Mouse (Mus musculus): ENCODE data around the gene Scaper. TPM values are rescaled to one million over a fixed set of nuclear protein-coding genes. Genes with fewer than 3 reads are reported as not detected.

Scaper gene
- polyA plus RNA-seq, 1 experiment from 2014 or later, result 13.2 TPM

GRCm38 (mm10) chr9:55549302-55549890, 388.5 kb downstream of the Scaper start:
- 4% methylated on average over 16 of the region's 16 CpGs for WGBS
- no peak overlapping the region; the same call in 1 of the 2 replicates for H3K9ac ChIP-seq (replicated peaks; ENCODE audit: low read length)
- peaks cover 4% of the 10 kb centered on the region; the same call in 1 of the 2 replicates for H3K4me1 ChIP-seq (ENCODE audit: control insufficient read depth, insufficient read depth, low read length)
- peak; percentile 57 for DNase-seq (ENCODE audit: low spot score)
- no peak overlapping the region; the same call in 1 of the 2 replicates for H3K4me2 ChIP-seq (ENCODE audit: low read depth, low read length)
- H3K4me3 ChIP-seq (ENCODE audit: low read depth, low read length), result no peak overlapping the region
- no peak for ATAC-seq (replicated peaks; ENCODE audit: insufficient number of reproducible peaks, low FRiP score, low TSS enrichment, low read depth)
- H3K9me3 ChIP-seq (replicated peaks; ENCODE audit: control insufficient read depth, low read length), result no peaks in the 10 kb centered on the region
- no peaks in the 10 kb centered on the region for H3K36me3 ChIP-seq (replicated peaks; ENCODE audit: control insufficient read depth, insufficient read depth, low read depth, low read length)
- H3K27ac ChIP-seq (replicated peaks; ENCODE audit: low read depth, low read length), result no peak overlapping the region
- peaks cover 38% of the 10 kb centered on the region for H3K27me3 ChIP-seq (ENCODE audit: control insufficient read depth, insufficient read depth, low read length)

- WGBS, result 16% methylated on average over 3 of the region's 3 CpGs
- H3K27ac ChIP-seq (replicated peaks; ENCODE audit: low read depth, low read length), result no peak overlapping the region
- H3K27me3 ChIP-seq (ENCODE audit: control insufficient read depth, insufficient read depth, low read length), result peaks cover 42% of the 10 kb centered on the region
- no peak for DNase-seq (ENCODE audit: low spot score)
- no peak for ATAC-seq (replicated peaks; ENCODE audit: insufficient number of reproducible peaks, low FRiP score, low TSS enrichment, low read depth)
- no peaks in the 10 kb centered on the region for H3K9me3 ChIP-seq (replicated peaks; ENCODE audit: control insufficient read depth, low read length)
- no peak overlapping the region; the same call in 1 of the 2 replicates for H3K9ac ChIP-seq (replicated peaks; ENCODE audit: low read length)
- peaks cover 4% of the 10 kb centered on the region; the same call in 1 of the 2 replicates for H3K4me1 ChIP-seq (ENCODE audit: control insufficient read depth, insufficient read depth, low read length)
- no peak overlapping the region for H3K4me2 ChIP-seq (ENCODE audit: low read depth, low read length)
- no peak overlapping the region for H3K4me3 ChIP-seq (ENCODE audit: low read depth, low read length)
- H3K36me3 ChIP-seq (replicated peaks; ENCODE audit: control insufficient read depth, insufficient read depth, low read depth, low read length), result no peaks in the 10 kb centered on the region
These were observed 389.0 kb downstream of the Scaper start for GRCm38 (mm10) chr9:55548871-55549270.

DNA sequence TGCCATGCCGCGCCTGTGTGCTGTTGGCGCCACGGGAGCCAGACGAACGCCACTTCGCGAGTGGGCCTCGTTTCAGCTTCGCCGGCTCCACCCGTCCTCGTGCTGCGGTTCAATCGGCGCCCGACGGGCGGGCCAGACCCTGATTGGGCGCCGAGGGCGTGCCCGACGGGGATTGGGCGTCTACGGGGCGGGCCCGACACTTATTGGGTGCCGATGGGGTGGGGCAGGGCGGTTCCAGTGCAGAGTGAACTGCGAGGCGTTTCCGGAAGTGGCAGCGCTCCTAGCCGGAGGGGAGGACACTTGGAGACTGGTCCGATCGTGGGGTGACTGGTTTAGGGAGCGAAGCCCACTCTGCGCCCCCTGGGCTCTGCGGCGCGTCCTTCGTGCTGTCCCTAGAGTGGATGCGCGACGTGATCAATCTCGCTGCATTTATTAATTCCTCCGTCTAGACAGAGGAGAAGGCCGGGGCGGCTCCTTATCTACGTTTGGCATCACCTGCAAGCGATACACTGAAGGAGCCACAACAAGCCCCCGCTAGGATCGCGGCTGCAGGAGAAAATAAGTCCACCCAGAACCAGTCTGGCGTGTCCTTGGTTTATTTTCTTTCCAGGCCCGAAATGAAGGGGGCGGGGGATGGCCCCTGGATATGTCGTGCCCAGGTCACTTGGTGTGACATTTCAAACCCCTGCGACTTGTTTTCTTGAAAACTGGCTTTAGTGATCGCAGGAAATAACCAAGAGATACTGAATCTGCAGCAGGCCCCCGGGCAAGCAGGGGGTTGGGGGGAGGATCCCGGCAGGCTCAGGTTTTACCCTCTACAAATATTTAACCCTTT, 391.5 kb downstream of the Scaper start:
- Histone ChIP-seq H3K9me3 (replicated peaks; ENCODE audit: control insufficient read depth, low read length) (no peaks in the 10 kb centered on the region), H3K27ac (replicated peaks; ENCODE audit: low read depth, low read length) (peak overlapping the region; percentile 13; the same call in 1 of the 2 replicates), H3K36me3 (replicated peaks; ENCODE audit: control insufficient read depth, insufficient read depth, low read depth, low read length) (no peaks in the 10 kb centered on the region), H3K4me1 (ENCODE audit: control insufficient read depth, insufficient read depth, low read length) (peaks cover 10% of the 10 kb centered on the region), H3K27me3 (ENCODE audit: control insufficient read depth, insufficient read depth, low read length) (peaks cover 59% of the 10 kb centered on the region), H3K4me3 (ENCODE audit: low read depth, low read length) (peak overlapping the region; percentile 26), H3K4me2 (ENCODE audit: low read depth, low read length) (peak overlapping the region; percentile 54), H3K9ac (replicated peaks; ENCODE audit: low read length) (no peak overlapping the region)
- DNase-seq (ENCODE audit: low spot score), result peak; percentile 72
- ATAC-seq (replicated peaks; ENCODE audit: insufficient number of reproducible peaks, low FRiP score, low TSS enrichment, low read depth), result peak; percentile 31; the same call in 1 of the 2 replicates
- WGBS, result 2% methylated on average over 63 of the region's 63 CpGs

DNA sequence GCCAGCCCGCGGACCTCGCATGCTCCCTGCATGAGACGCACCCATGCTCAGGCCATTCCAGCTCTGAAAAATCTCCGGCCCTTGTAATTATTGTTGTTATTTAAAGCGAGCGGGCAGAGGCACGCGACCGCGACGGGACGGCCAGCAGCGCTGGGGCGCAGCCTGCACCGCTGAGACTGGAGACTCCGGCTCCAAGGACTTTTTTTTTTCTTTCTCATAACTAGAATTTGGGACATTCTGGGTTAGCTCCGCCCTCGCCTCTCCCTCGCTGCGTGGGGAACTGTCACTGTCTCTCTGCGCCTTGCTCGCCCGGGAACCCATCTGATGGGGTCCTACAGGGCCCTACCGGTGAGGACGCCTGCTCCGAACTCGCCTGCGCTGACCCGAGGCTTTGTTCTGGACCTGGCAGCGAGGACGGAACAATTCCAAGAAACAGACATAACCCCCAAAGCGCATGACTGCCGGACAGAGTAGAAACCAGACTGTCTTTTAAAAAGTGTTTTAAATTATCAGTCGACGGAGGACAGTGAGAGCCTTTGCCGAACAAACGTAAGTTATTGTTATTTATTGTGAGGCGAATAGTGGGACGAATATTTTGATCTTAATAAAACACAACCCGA, 392.3 kb downstream of the Scaper start:
- Histone ChIP-seq H3K36me3 (replicated peaks; ENCODE audit: control insufficient read depth, insufficient read depth, low read depth, low read length) (no peaks in the 10 kb centered on the region), H3K4me2 (ENCODE audit: low read depth, low read length) (peak overlapping the region; percentile 54), H3K4me3 (ENCODE audit: low read depth, low read length) (peak overlapping the region; percentile 26), H3K9ac (replicated peaks; ENCODE audit: low read length) (no peak overlapping the region; the same call in 1 of the 2 replicates), H3K27me3 (ENCODE audit: control insufficient read depth, insufficient read depth, low read length) (peaks cover 59% of the 10 kb centered on the region), H3K9me3 (replicated peaks; ENCODE audit: control insufficient read depth, low read length) (no peaks in the 10 kb centered on the region), H3K27ac (replicated peaks; ENCODE audit: low read depth, low read length) (0 out of 2 replicates have a peak overlapping the region, but pooled peaks have one; percentile 28), H3K4me1 (ENCODE audit: control insufficient read depth, insufficient read depth, low read length) (peaks cover 10% of the 10 kb centered on the region)
- no peak for ATAC-seq (replicated peaks; ENCODE audit: insufficient number of reproducible peaks, low FRiP score, low TSS enrichment, low read depth)
- 4% methylated on average over 41 of the region's 41 CpGs for WGBS
- DNase-seq (ENCODE audit: low spot score), result peak; percentile 26

GRCm38 (mm10) chr9:55544861-55545555, 392.9 kb downstream of the Scaper start:
- 0 out of 2 replicates have a peak overlapping the region, but pooled peaks have one; percentile 28 for H3K27ac ChIP-seq (replicated peaks; ENCODE audit: low read depth, low read length)
- no peak for ATAC-seq (replicated peaks; ENCODE audit: insufficient number of reproducible peaks, low FRiP score, low TSS enrichment, low read depth)
- H3K4me1 ChIP-seq (ENCODE audit: control insufficient read depth, insufficient read depth, low read length), result peaks cover 10% of the 10 kb centered on the region
- H3K4me2 ChIP-seq (ENCODE audit: low read depth, low read length), result peak overlapping the region; percentile 49
- H3K36me3 ChIP-seq (replicated peaks; ENCODE audit: control insufficient read depth, insufficient read depth, low read depth, low read length), result no peaks in the 10 kb centered on the region
- H3K4me3 ChIP-seq (ENCODE audit: low read depth, low read length), result peak overlapping the region; percentile 24
- peaks cover 59% of the 10 kb centered on the region for H3K27me3 ChIP-seq (ENCODE audit: control insufficient read depth, insufficient read depth, low read length)
- peak overlapping the region; percentile 18 for H3K9ac ChIP-seq (replicated peaks; ENCODE audit: low read length)
- H3K9me3 ChIP-seq (replicated peaks; ENCODE audit: control insufficient read depth, low read length), result no peaks in the 10 kb centered on the region
- WGBS, result 1% methylated on average over 30 of the region's 30 CpGs
- DNase-seq (ENCODE audit: low spot score), result peak; percentile 38

DNA sequence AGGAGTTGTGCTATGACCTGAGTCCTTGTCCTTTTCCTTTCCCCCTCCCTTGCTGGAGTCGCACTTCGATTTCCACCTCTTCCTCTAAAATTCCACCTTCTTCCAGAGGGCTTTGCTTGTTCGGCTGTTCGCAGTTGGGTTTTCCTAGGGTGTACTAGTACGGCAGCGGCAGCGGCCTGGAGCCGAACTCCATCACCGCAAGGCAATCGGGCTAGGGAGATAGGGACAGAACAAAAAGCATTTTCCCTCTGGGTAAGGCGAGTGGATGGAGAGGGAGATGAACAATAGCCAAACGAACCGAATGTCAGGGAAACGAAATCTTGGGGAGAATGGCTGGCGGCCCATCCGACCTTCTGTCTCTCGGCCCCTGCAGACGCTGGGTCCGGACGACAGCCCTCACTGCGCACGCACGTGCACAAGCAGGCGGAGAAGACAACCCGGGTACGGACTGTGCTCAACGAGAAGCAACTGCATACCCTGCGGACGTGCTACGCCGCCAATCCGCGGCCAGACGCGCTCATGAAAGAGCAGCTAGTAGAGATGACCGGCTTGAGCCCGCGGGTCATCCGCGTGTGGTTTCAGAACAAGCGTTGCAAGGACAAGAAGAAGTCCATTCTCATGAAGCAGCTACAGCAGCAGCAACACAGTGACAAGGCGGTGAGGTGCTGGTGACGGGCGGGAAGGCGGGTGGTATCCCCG, 394.1 kb downstream of the Scaper start:
- Histone ChIP-seq H3K4me3 (ENCODE audit: low read depth, low read length) (peak overlapping the region; percentile 24), H3K36me3 (replicated peaks; ENCODE audit: control insufficient read depth, insufficient read depth, low read depth, low read length) (no peaks in the 10 kb centered on the region), H3K9me3 (replicated peaks; ENCODE audit: control insufficient read depth, low read length) (no peaks in the 10 kb centered on the region), H3K27ac (replicated peaks; ENCODE audit: low read depth, low read length) (no peak overlapping the region), H3K27me3 (ENCODE audit: control insufficient read depth, insufficient read depth, low read length) (peaks cover 55% of the 10 kb centered on the region), H3K9ac (replicated peaks; ENCODE audit: low read length) (peak overlapping the region; percentile 46), H3K4me1 (ENCODE audit: control insufficient read depth, insufficient read depth, low read length) (peaks cover 10% of the 10 kb centered on the region), H3K4me2 (ENCODE audit: low read depth, low read length) (peak overlapping the region; percentile 49)
- ATAC-seq (replicated peaks; ENCODE audit: insufficient number of reproducible peaks, low FRiP score, low TSS enrichment, low read depth), result no peak
- 1% methylated on average over 46 of the region's 46 CpGs for WGBS
- DNase-seq (ENCODE audit: low spot score), result peak; percentile 56

DNA sequence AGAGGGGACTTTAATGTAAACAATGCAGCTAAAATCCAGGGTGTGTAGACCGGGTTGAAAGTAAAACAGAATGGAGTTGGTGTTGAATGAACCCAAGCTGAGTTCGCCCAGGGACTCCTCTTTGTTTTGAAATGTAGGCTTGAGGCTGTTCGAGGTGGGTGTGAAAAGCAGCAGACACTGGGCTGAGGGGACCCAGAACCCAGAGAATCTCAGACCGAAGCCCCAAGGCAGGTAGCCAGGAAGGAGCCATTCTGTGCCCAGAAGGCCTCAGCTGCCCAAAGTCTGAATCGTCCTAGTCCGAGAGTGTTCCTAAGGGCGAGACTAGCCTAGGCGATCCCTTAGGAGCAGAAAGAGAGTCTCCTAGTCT, 394.6 kb downstream of the Scaper start:
- H3K4me1 ChIP-seq (ENCODE audit: control insufficient read depth, insufficient read depth, low read length), result peaks cover 10% of the 10 kb centered on the region

More for the DNA sequence above, 394.6 kb downstream of the Scaper start:
- Histone ChIP-seq H3K27ac (replicated peaks; ENCODE audit: low read depth, low read length) (no peak overlapping the region), H3K36me3 (replicated peaks; ENCODE audit: control insufficient read depth, insufficient read depth, low read depth, low read length) (no peaks in the 10 kb centered on the region), H3K4me2 (ENCODE audit: low read depth, low read length) (no peak overlapping the region; the same call in 1 of the 2 replicates), H3K27me3 (ENCODE audit: control insufficient read depth, insufficient read depth, low read length) (peaks cover 60% of the 10 kb centered on the region), H3K4me3 (ENCODE audit: low read depth, low read length) (peak overlapping the region; percentile 24), H3K9me3 (replicated peaks; ENCODE audit: control insufficient read depth, low read length) (no peaks in the 10 kb centered on the region), H3K9ac (replicated peaks; ENCODE audit: low read length) (peak overlapping the region; percentile 5)
- DNase-seq (ENCODE audit: low spot score) (peak; percentile 39), ATAC-seq (replicated peaks; ENCODE audit: insufficient number of reproducible peaks, low FRiP score, low TSS enrichment, low read depth) (no peak)
- 4% methylated on average over 8 of the region's 8 CpGs for WGBS

All from embryonic facial prominence, embryonic 11.5 days (tissue).